Mouse (Mus musculus) heart, postnatal 4 days (tissue): ENCODE measurements around the gene Rpl32. TPM values are rescaled to one million over a fixed set of nuclear protein-coding genes. Genes with fewer than 3 reads are reported as not detected.

Experiments used
- DNase-seq: peaks from one replicate; pipeline ENCODE4 v3.0.0; 2021
- microRNA-seq, 2 experiments: library from miRNA; unstranded; fragments of <30 nt; microRNA quantifications; one replicate each; pipeline ENCODE4 v1.2.0; 2021 to 2022
- total RNA-seq, 2 experiments: library from RNA; stranded (reverse); gene quantifications; 2 replicates each; pipeline ENCODE4 v1.2.3; 2021

Rpl32 gene
- total RNA-seq, 2 experiments from 2014 or later, result 1,006 to 1,007 TPM

DNA sequence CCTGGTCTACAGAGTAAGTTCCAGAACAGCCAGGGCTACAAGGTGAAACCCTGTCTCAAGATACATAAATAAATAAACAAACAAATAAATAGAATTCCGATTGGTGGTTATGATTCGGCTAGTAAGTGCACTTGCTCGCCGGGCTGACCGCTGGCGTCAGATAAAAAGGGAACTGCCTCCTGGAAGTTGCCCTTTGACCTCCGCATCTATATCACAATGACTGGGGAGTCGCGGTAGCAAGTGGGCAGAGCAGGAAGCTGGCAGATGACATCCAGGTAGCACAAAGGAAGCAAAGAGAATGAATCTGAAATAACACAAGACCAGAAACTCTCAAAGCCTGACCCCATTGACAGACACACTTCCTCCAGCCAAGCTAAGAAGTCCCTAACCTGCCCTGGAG lies 41.2 kb downstream of the Rpl32 start:
- no peak for DNase-seq

DNA sequence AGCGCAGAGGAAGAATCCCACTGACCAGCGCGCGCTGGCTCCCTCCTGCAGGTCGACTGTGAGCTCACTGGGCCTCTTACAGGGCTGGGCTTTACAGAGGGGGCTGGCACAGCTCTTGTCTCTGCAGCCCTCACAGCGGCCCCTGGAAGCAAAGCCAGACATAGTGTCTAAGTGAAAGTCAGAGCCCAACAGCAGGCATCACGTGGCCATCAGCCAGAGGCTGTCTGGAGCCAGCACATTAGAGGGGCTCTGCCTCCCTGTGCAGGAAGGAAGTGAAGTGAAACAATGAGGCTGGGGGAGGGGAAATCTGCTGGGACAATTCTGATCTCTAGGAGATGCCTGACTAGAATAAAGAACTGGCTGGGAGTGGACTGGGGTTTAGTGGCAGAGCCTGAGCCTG lies 44.4 kb downstream of the Rpl32 start:
- peak; percentile 86 for DNase-seq

DNA sequence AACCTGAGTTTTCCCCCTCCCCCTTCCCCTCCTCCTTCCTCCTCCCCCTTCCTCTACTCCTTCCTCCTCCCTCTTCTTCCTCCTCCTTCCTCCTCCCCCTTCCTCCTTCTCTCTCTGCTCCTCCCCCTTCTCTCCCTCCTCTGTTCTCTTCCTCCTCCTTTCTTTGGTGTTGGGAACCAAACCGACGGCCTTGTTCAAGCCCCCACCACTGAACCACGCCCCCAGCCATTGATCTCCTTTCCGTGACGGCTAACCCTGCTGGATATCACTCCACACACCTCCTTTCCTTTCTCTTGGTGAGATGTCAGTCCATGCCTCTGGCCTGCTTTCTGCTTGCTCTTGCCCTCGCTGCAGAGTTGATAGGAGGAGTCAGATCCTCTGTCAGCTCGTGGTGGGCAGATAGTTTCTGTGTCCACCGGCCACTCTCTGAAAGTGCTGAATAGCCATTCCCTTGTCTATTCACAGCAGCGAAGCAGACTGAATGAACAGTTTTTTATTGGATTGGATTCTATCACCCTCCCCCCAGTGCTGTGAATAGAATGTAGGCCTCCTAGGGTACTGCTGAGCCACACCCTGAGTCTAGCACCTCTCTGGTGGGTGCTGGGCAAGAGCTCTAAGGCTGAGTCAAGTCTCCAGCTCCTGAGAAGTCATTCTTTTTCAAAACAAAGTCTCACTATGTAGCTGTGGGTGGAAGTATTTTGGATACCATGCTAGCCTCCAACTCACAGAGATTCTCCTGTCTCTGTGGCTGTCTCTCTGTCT lies 46.4 kb downstream of the Rpl32 start, which contains the start of gene Tmem40:
TSS of gene Tmem40 (minus strand) at position 416 of the 762 bp plus-strand sequence.
- DNase-seq, result no peak

DNA sequence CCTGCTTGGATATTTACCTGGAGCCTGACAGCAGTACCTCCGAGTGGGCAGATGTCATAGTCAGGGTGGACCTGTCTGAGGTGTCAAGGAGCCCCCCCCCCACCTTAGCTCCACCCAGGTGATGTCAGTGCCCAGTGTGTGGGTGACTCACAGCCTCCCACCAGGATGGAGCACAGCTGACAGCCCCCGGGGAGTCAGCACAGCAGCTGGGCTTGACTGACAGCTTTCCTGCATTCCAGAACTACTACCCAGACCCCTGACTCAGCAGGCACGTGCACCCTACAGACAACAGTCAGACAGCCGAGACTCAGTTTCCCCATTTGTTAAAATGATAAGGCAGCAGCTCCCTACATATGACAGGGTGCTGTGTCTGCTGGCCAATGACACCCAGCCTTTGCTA lies 47.6 kb downstream of the Rpl32 start:
- DNase-seq, result no peak

DNA sequence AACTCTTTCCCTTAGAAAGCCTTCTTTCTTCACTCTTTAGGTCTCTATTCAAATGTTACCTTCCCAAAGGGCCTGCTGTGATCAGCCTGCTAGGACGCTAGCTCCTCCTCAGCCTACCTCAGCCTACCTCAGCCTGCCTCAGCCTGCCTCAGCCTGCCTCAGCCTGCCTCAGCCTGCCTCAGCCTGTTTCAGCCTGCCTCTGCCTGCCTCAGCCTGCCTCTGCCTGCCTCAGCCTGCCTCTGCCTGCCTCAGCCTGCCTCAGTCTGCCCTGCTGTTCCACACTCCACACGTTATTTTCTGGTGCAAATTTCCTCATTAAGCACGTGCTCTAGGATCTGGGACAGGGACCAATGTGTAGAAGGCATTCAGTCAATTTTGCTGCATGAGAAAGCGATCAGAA lies 48.4 kb downstream of the Rpl32 start:
- DNase-seq, result no peak

DNA sequence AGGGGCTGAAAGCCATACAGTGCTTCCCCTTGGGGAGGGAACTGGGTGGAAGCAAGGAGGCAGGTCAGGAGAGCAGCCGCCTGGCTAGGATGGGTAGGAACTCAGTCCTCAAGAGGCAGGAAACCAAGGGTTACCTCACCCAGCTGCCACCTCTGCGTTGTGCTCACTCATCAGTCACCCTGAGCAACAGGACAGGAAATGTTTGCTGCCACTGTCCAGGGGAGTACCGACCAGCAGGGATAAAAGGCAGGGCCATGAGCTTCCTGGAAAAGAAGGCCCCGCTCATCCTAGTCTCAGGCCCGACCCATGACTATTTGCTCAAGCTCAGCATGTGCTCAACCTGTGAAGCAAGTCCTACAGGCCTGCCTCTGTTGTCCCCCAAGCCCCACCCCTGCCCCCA lies 49.1 kb downstream of the Rpl32 start:
- no peak for DNase-seq

DNA sequence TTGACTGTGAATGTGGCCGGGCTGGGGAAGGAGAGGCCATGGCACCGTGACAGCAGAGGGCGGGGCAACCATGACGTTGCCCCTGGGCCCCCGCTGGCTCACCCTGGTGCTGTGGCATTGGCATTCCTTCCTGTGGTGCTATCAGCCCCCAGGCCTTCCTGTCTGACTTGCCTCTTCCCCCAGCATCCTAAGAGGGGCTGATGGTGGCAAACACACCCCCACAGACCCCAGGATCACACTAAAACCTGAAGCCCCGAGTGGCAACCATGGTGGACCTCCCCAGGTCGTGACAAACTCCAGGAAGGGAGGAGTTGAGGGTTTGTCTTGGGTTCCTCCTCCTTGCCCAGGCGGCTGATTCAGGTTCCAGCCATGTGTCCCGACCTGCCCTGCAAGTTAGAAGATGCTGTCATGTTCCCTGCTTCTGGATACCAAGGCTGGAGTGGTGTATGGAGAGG lies 49.5 kb downstream of the Rpl32 start:
- no peak for DNase-seq

DNA sequence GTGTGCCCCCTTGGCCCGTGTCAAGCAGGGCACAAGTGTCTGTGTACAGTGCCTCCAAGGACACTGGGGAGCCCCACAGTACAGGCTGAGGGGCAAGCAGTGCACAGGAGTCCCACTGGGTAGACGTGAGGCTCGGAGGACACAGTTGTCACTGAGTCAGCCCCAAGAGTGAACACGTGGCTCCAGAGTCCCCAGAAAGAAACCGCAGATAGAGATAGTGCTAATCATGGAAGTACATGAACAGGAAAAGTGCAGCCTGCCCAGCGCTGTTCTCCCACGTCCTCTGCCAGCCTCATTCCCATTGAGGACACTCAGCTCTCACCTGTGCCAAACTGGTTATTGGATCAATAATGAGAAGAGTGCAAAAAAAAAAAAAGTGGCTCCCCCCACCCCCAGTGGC lies 53.0 kb downstream of the Rpl32 start:
- no peak for DNase-seq

Small RNA genes lying within 50 kb of the gene (microRNA-seq; reads per million reads assigned to microRNA genes)
- gene Mir7660, result 0.35 to 0.41 reads per million in 2 experiments

Other genes with a start within 250 kb of the Rpl32 start
- gene Mkrn2os, start 216.2 kb downstream of the Rpl32 start, total RNA-seq, result under 1 TPM in 1 of 2 experiments, not detected in 1; 0.17 TPM
- 10 to 100 TPM; 26.1 to 26.8 TPM for gene Mkrn2, start 206.8 kb downstream of the Rpl32 start, total RNA-seq
- 100 to 1,000 TPM; 128 to 142 TPM for gene Raf1, start 132.1 kb downstream of the Rpl32 start, total RNA-seq
- gene Tmem40, start 46.3 kb downstream of the Rpl32 start, total RNA-seq, result under 1 TPM in 1 of 2 experiments, not detected in 1; 0.54 TPM
- 10 to 100 TPM; 74.1 to 74.2 TPM for gene Cand2, start 34.2 kb downstream of the Rpl32 start, total RNA-seq
- gene Efcab12, start 29.7 kb upstream of the Rpl32 start, total RNA-seq, result under 1 TPM; 0.88 to 0.90 TPM
- gene Mbd4, start 44.6 kb upstream of the Rpl32 start, total RNA-seq, result 1 to 10 TPM; 3.4 to 3.8 TPM
- gene Ift122, start 44.7 kb upstream of the Rpl32 start, total RNA-seq, result 10 to 100 TPM; 16.3 to 17.6 TPM
- under 1 TPM; 0.24 to 0.34 TPM for gene Rho, start 123.0 kb upstream of the Rpl32 start, total RNA-seq
- gene H1foo, start 136.2 kb upstream of the Rpl32 start, total RNA-seq, result not detected
- gene Plxnd1, start 186.3 kb upstream of the Rpl32 start, total RNA-seq, result 100 to 1,000 TPM; 191 to 208 TPM